13 mouse cellular contexts compared by ENCODE assay signal in the genomic region with DNA sequence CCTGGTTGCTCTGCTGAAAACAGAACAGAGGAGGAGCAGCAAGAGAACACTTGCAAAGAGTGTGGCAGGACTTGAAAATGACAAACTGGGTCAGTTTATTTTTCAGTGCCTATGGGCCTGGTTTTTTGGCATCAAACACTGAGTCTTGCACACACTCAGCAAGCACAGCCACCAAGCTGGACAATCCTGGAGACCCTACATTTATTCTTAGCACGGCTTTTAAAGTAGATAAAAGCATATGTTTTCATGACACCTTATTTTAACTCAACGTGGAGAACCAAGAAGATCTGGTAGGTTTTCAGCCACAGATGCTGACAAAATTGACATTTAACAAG. TPM values are rescaled to one million over a fixed set of nuclear protein-coding genes. Genes with fewer than 3 reads are reported as not detected.
DNase-seq lines count a peak whose midpoint lies in the region; ATAC-seq and TF ChIP-seq lines count a peak whose summit lies in the region.
"Had no signal": no experiment of that assay in that cellular context is flagged by ENCODE, and none has a peak within 500 bp of the region (broad histone marks: within the 10 kb centered on the region; RNA-seq: fewer than 3 reads in every experiment).

No protein-coding gene starts in this region.

- no peak for TF ChIP-seq EP300 in stomach, postnatal 0 days (optimal IDR thresholded peaks at IDR 0.05)

- WGBS in hindbrain, embryonic 15.5 days, result 89% methylated on average over 2 of the region's 2 CpGs
- 92% methylated on average over 2 of the region's 2 CpGs for WGBS in hindbrain, embryonic 11.5 days
- WGBS in thymus, adult 2 months, result 71% methylated on average over 2 of the region's 2 CpGs
- WGBS in stomach, postnatal 0 days, result 65% methylated on average over 2 of the region's 2 CpGs

- peak; percentile 20; the same call in 1 of the 2 replicates for ATAC-seq in frontal cortex, adult (ENCODE audit: low TSS enrichment)
- ATAC-seq in hindbrain, embryonic 15.5 days (ENCODE audit: low FRiP score, low read depth), result no peak
- ATAC-seq in hindbrain, embryonic 11.5 days (ENCODE audit: low FRiP score), result no peak
- no peak for ATAC-seq in stomach, postnatal 0 days (ENCODE audit: low FRiP score, low TSS enrichment)
- ATAC-seq: hindbrain, embryonic 16.5 days had no signal

- H3K4me3 ChIP-seq in hindbrain, embryonic 15.5 days, result no peak overlapping the region
- H3K4me3 ChIP-seq in hindbrain, embryonic 11.5 days (ENCODE audit: low read depth, low read length), result no peak overlapping the region
- no peak overlapping the region for H3K4me3 ChIP-seq in thymus, adult 2 months (ENCODE audit: control insufficient read depth, insufficient read depth, low read length)
- H3K4me3 ChIP-seq in stomach, postnatal 0 days (ENCODE audit: low read depth, low read length), result no peak overlapping the region
- H3K4me3 ChIP-seq: midbrain, embryonic 12.5 days; neural tube, embryonic 12.5 days had no signal

- no peak overlapping the region for H3K9ac ChIP-seq in hindbrain, embryonic 15.5 days
- H3K9ac ChIP-seq in hindbrain, embryonic 11.5 days (ENCODE audit: low read depth, low read length), result no peak overlapping the region
- no peak overlapping the region for H3K9ac ChIP-seq in stomach, postnatal 0 days (ENCODE audit: low read length)
- H3K9ac ChIP-seq: midbrain, embryonic 12.5 days; neural tube, embryonic 12.5 days had no signal

- no peaks in the 10 kb centered on the region for H3K9me3 ChIP-seq in hindbrain, embryonic 15.5 days
- H3K9me3 ChIP-seq in hindbrain, embryonic 11.5 days (ENCODE audit: control insufficient read depth, low read length), result no peaks in the 10 kb centered on the region
- H3K9me3 ChIP-seq in stomach, postnatal 0 days (ENCODE audit: control insufficient read depth, low read length), result no peaks in the 10 kb centered on the region
- H3K9me3 ChIP-seq: midbrain, embryonic 12.5 days; neural tube, embryonic 12.5 days had no signal

- no peak for TF ChIP-seq CTCF in thymus, adult 2 months (IDR thresholded peaks at IDR 0.05; ENCODE audit: borderline replicate concordance, control insufficient read depth, extremely low read depth, insufficient read depth, low read length, poor library complexity)
- TF ChIP-seq CTCF in stomach, postnatal 0 days (IDR thresholded peaks at IDR 0.05; ENCODE audit: low read depth), result no peak

- DNase-seq in frontal cortex, adult 2 months (ENCODE audit: extremely low spot score in 1 of 2, low spot score in 1 of 2), result no peak
- DNase-seq in hindbrain, embryonic 11.5 days (ENCODE audit: low spot score), result no peak
- no peak for DNase-seq in thymus, adult 2 months
- no peak for DNase-seq in thymus, adult 18-20 months
- no peak for DNase-seq in stomach, postnatal 0 days (ENCODE audit: low spot score)
- DNase-seq in right cerebral cortex, postnatal 4 days, result no peak
- DNase-seq: cerebellum, postnatal 14 days; right cerebral cortex, adult 18-20 months had no signal

- no peaks in the 10 kb centered on the region for H3K27me3 ChIP-seq in hindbrain, embryonic 15.5 days
- H3K27me3 ChIP-seq in hindbrain, embryonic 11.5 days (ENCODE audit: control insufficient read depth, insufficient read depth, low read length), result no peaks in the 10 kb centered on the region
- no peaks in the 10 kb centered on the region for H3K27me3 ChIP-seq in thymus, adult 2 months (ENCODE audit: control insufficient read depth, insufficient read depth, low read length)
- no peaks in the 10 kb centered on the region for H3K27me3 ChIP-seq in stomach, postnatal 0 days (ENCODE audit: control insufficient read depth, insufficient read depth, low read length)
- H3K27me3 ChIP-seq: midbrain, embryonic 12.5 days; neural tube, embryonic 12.5 days had no signal

- H3K36me3 ChIP-seq in hindbrain, embryonic 15.5 days, result no peaks in the 10 kb centered on the region
- no peaks in the 10 kb centered on the region for H3K36me3 ChIP-seq in hindbrain, embryonic 11.5 days (ENCODE audit: control insufficient read depth, insufficient read depth, low read length)
- no peaks in the 10 kb centered on the region for H3K36me3 ChIP-seq in thymus, adult 2 months (ENCODE audit: control insufficient read depth, insufficient read depth, low read length)
- H3K36me3 ChIP-seq in stomach, postnatal 0 days (ENCODE audit: control insufficient read depth, insufficient read depth, low read length), result no peaks in the 10 kb centered on the region
- H3K36me3 ChIP-seq: midbrain, embryonic 12.5 days; neural tube, embryonic 12.5 days had no signal

- H3K4me2 ChIP-seq in hindbrain, embryonic 15.5 days, result no peak overlapping the region
- no peak overlapping the region for H3K4me2 ChIP-seq in hindbrain, embryonic 11.5 days (replicated peaks; ENCODE audit: low read depth, low read length)
- no peak overlapping the region for H3K4me2 ChIP-seq in stomach, postnatal 0 days (replicated peaks; ENCODE audit: low read depth)
- H3K4me2 ChIP-seq: midbrain, embryonic 12.5 days; neural tube, embryonic 12.5 days had no signal

- H3K27ac ChIP-seq in hindbrain, embryonic 15.5 days (replicated peaks), result 0 out of 2 replicates have a peak overlapping the region, but pooled peaks have one; percentile 18
- H3K27ac ChIP-seq in hindbrain, embryonic 11.5 days (ENCODE audit: low read depth, low read length), result no peak overlapping the region
- H3K27ac ChIP-seq in thymus, adult 2 months (ENCODE audit: control insufficient read depth, insufficient read depth, low read length), result peak overlapping the region; percentile 73
- peak overlapping the region; percentile 63; the same call in 1 of the 2 replicates for H3K27ac ChIP-seq in stomach, postnatal 0 days (replicated peaks)
- H3K27ac ChIP-seq: midbrain, embryonic 12.5 days; neural tube, embryonic 12.5 days had no signal

- no peak for TF ChIP-seq POLR2A in thymus, adult 2 months (IDR thresholded peaks at IDR 0.05; ENCODE audit: control insufficient read depth, extremely low read depth, insufficient read depth, low read length, poor library complexity)

- H3K4me1 ChIP-seq in hindbrain, embryonic 15.5 days (replicated peaks), result peaks cover 30% of the 10 kb centered on the region
- no peaks in the 10 kb centered on the region for H3K4me1 ChIP-seq in hindbrain, embryonic 11.5 days (replicated peaks; ENCODE audit: control insufficient read depth, insufficient read depth, low read length)
- H3K4me1 ChIP-seq in thymus, adult 2 months (replicated peaks; ENCODE audit: control insufficient read depth, insufficient read depth, low read length), result peaks cover 17% of the 10 kb centered on the region
- H3K4me1 ChIP-seq in stomach, postnatal 0 days (replicated peaks; ENCODE audit: control insufficient read depth, insufficient read depth), result no peaks in the 10 kb centered on the region; the same call in 1 of the 2 replicates

RNA-seq across cellular contexts. Expression of gene Cdc42se2, which starts 11.1 kb away (rescaled TPM):
- 160 and 168 TPM in 2 replicates for polyA plus RNA-seq in frontal cortex, adult 2 months (2012; rRNA removed)
- polyA plus RNA-seq in hindbrain, embryonic 15.5 days (2015; fragmentation: Nextera tagmentation; extraction: Ambion mirVana), result 141 and 145 TPM in 2 replicates
- polyA plus RNA-seq in hindbrain, embryonic 11.5 days (2014; fragmentation: Nextera tagmentation; extraction: Ambion mirVana), result 245 and 257 TPM in 2 replicates
- polyA plus RNA-seq in thymus, adult 2 months (2012; rRNA removed), result 122 and 127 TPM in 2 replicates
- polyA plus RNA-seq in stomach, postnatal 0 days (2015; fragmentation: Nextera tagmentation; extraction: Ambion mirVana), result 30.6 and 32.3 TPM in 2 replicates
